Mouse (Mus musculus) kidney, adult 2 months (tissue): Measurements from ENCODE around the gene Prkn.

Experiments
- CTCF ChIP-seq: fragments of 200-500 bp; conservative IDR thresholded peaks from 2 replicates; pipeline ENCODE4 v1.5.1; 2011; ENCODE audit warnings: low read depth, mild to moderate bottlenecking, control low read depth, low read length, moderate library complexity, mixed read lengths; ENCODE audit not compliant: insufficient read depth, insufficient read length
- POLR2A ChIP-seq: fragments of 200-500 bp; IDR thresholded peaks from one replicate; pipeline ENCODE4 v1.6.1; 2011; ENCODE audit warnings: low read depth, low read length, control low read depth

- TF ChIP-seq POLR2A = no peak
- no peak for TF ChIP-seq CTCF
Measured at GRCm38 (mm10) chr17:11620770-11621169, 780.6 kb downstream of the Prkn start.
